Mouse (Mus musculus) effector memory CD4-positive, alpha-beta T cell, adult 5 months (primary cell): Measurements from ENCODE around the gene Gm14434. TPM values are rescaled to one million over a fixed set of nuclear protein-coding genes. Genes with fewer than 3 reads are reported as not detected.

Experiments used
- polyA plus RNA-seq: library from polyadenylated mRNA; unstranded; fragments of 100-300 nt; shearing (Covaris generic); gene quantifications from one replicate; pipeline ENCODE4 v1.2.1, GENCODE M21; 2017

Gm14434 gene
- 5.1 TPM for polyA plus RNA-seq

GRCm38 (mm10) chr2:176486683-176487082 is at the start of gene Gm14434:
Gene Gm14434, minus strand, starts transcription at chr2:176486783.

GRCm38 (mm10) chr2:176520756-176521155 is 34.2 kb upstream of the Gm14434 start, which contains the start of gene Zfp967:
Gene Zfp967, plus strand, starts transcription at chr2:176521056.

GRCm38 (mm10) chr2:176423294-176423693 is 63.3 kb downstream of the Gm14434 start, which contains the start of gene Gm14435:
Gene Gm14435, plus strand, starts transcription at chr2:176423594.

Other genes with a start within 250 kb of the Gm14434 start
- not detected for gene Gm11009, start 167.3 kb downstream of the Gm14434 start, polyA plus RNA-seq
- gene Gm14435, start 63.2 kb downstream of the Gm14434 start, polyA plus RNA-seq = 4.4 TPM
- gene Zfp967, start 34.3 kb upstream of the Gm14434 start, polyA plus RNA-seq = not detected
- 6.0 TPM for gene Gm14308, start 149.6 kb upstream of the Gm14434 start, polyA plus RNA-seq
- gene Zfp973, start 183.7 kb upstream of the Gm14434 start, polyA plus RNA-seq = 3.5 TPM
- gene Gm14305, start 221.5 kb upstream of the Gm14434 start, polyA plus RNA-seq = 5.7 TPM